Mouse (Mus musculus) embryo, embryonic 11 days (tissue): ENCODE data around the gene Rab3c.

ENCODE experiments used
- DNase-seq: peaks from one replicate; pipeline ENCODE4 v3.0.0-alpha.2; 2015

Gene Rab3c

DNA sequence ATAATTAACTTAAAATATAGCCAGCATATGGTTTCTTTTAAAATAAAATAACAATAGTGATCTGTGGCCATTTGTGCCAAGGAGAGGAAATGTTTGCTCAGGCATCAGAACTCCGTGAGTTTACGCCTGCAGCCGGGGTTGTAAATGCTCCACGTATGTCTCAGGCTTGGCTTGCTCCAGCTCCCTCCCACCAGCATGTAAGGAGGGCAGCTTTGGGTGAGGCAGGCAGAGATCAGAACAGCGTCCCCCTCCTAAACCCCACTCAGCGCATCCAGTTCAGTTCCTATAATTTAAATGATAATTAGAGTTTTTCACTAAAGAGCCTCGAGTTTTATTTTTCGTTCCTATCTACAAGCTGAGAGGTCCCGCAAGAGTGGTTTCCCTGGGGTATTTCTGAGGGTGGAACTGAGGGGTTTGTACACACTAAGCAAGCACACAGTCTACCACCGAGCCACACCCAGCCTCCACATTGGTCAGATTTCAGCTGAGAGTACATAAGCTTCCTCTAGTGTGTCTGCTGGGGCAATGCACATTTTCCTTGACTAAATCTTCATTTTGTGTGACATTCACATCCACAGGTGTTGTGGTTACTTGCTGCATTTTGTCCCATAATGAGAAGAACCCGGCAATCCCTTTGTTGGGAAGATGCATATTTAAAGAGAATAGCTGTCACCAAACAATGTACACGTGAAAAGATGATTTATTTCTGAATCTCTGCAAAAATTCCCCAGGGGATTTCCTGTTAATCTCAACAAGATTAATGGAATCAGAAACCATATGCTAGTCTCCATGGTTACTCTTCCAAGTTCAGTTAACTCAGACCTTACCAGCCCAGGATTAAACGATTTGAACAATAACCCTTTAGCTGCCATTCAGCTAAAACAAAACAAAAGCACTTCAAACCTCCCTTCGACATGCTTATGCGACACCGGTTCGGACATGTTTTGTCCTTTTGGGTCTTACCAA lies 186.8 kb downstream of the Rab3c start:
- peak; percentile 46 for DNase-seq

DNA sequence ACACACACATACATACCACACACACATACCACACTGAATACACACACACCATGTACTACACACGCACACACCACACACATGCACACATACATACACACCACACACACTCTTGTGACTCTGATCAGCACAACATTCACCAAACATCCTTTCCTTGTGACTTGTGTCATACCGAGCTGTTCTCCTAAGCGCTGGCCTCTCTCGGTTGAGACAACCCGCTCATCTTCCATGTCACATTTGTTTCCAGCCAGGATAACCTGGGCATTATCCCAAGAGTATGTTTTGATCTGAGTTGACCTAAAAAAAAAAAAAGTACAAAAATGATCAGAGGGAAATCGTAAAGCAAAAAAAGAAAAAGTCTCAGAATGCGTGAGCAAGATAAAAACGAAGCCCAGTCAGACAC lies 196.8 kb downstream of the Rab3c start:
- DNase-seq = no peak

DNA sequence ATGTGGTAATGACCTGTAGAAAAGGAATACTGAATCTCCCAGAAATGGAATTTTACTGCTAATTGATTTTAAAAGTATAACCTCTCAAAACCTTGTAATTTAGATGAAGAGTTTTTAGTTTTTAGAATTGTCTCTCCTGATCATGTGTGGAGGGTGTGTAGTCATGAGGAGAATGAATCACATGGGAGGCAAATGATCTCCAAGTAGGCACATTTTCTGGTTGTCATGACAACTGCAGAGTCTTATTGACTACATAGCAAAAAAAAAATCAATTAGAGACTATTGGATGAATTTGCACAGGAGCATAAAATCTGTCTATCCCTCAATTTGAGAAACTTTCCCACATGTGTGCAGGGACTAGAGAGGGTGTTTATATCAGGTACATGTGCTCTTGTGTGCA lies 199.6 kb downstream of the Rab3c start:
- DNase-seq = no peak

DNA sequence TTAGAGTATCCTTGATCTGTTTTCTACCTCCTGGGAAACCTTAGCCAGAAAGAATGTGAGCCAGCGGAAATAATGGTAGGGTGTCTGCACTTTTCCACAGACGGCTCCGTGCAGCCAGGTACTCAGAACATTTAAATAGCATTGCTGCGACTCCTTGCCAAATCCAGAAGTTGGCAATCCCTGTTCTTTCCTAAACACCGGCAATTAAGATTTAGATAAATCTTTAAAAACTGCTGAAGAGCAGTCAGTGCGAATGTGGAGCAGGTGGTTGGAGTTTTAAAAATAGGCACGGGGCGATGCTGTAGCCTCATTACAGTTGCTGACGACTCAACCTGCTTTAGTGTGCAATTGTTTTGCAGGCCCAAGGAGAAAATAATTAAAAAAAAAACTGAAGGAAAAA lies 205.2 kb downstream of the Rab3c start:
- no peak for DNase-seq

DNA sequence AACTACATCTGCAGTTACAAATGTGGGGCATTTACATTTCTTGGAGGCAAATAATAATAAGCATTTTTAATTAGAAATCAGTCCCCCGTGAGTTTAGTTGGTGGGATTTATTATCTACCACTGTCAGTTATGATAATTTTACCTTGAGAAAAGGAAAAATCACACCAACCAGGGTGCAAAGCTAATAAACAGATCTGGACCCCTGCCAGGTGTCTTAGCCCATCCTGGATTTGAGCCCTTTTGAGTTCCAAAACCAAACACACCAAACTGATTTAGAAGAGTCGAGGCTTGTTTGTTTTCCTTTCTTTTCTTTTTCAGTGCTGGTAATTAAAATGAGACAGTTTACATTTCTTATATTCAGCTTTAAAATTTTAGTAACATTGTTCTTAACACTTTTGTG lies 206.6 kb downstream of the Rab3c start:
- no peak for DNase-seq

DNA sequence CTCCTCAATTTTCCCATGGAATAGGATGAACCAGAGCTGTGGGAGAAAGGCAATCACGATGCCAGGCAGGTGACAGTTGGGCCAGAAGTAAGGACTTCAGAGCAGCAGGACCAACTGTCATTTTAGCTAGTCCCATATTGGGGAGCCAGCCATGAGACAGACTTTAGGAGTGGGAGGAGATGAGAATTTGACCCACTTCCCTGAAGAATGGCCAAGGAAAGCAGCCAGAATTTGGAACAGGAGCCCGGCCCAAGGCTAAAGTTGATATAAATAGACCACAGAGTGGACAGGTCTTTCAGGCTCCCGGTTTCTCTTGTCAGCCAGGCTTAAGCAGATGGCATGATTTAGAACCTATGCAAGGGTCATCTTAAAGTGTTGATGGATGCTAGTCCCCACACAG lies 213.6 kb downstream of the Rab3c start:
- DNase-seq = no peak

DNA sequence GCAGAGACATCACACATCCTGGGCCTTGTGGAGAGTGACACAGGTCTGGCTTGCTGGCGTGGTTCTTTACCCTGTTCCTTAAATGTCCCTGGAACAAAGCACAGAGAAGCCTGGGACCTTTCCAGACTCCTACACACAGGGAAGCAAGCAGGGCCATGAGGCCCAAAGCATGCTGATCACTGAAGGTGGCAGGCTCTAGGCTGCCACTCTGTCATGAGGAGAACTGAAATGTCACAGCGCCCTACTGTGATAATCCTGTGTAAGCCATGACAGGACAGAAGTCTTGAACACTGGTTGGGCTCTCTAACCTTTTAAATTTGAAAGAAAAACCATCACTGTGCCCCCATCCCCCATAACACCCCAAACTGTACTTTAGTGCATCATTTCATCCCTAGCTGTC lies 214.1 kb downstream of the Rab3c start:
- no peak for DNase-seq

DNA sequence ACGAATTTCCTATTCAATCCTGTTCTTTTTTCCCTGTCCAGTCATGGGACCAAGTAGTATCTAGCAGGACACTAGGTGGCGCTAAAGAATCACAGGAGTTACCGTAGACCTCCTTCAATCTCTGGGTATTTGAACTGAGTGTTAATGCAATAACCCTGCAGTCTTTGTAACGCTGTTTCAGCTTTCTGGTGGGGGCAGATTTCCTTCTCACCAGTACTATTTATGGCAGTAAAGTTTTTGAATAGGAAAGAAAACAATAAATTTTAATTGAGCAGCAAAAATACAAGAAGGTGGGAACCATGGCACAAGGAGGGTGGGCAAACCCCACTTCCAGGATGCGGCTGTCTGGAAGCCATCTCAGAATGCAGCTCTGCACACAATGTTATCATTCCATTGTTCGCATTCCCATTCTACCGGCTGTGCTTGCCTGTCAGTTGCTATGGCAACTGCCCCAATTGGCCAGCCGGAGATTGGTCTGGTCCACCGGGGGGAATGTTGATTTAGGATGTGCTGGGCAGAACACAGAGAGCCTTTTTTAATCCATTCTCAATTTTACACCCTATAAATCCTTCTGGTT lies 217.9 kb downstream of the Rab3c start:
- DNase-seq = peak; percentile 95

DNA sequence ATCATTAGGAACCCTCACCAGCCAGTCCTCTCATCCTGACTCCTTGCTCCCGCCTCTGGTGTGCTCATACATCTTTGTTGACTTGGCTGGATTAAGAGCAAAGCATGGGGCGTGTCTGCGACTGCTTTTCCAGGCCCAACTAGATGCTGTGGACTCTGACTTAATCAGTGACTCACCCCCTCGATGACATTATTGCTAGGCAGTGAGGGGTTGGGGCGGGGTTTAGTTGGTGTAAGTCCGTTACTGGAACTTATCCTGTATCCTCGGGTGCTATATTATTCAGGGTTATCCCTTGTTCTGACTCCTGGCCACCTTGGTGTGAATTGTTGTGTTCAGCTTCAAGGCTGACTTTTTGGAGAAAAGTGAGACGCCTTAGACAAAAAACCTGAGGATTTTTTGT lies 218.5 kb downstream of the Rab3c start:
- DNase-seq = no peak

DNA sequence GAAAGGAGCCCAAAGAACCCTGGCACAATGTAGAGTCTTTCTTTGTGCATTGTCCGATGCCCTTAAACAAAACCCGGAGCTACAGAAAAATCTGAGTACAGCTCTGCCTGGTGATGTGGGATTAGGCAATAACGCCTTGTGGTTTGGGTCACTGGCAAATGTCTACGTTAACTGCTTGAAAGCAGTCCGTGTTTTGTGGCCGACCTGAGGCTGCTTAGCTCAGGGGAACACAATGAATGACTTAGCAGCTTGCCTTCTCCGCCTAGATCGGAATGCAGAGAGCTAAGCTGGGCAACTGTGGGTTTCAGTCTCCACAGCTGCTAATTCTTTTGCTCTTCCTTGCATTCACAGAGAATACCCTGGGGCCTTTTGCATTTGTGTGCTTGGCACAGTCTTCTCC lies 226.3 kb downstream of the Rab3c start:
- no peak for DNase-seq

DNA sequence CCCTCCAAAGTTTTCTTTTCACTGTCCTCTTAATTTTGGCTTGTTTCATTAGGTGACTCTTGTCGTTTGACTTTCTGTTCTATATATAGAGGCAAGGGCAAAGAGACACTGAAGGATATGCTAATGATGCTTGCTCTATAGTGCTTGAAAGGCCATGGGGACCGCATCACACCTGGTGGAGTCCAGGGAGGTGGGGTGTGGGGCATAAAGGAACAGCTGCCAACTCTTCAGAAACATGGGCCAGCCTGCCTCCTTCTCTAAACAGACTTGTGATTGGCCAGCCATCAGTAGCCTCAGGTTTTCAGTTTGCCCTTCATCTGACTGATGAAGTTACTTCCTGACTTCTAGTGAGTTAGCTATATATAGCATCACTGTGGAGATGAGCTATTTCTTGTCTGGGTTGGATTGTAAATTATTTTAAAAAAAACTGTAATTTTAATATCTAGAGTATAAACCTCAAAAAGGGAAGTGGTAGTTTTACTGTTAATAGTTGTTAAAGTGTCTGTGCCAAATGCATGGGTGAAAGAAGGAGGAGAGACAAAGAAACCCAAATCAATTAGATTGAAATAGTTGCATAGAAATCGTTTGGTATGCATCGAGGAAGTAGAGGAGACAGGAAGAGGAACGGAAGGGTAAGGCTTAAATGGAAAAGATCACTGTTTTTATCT lies 231.9 kb downstream of the Rab3c start:
- DNase-seq = no peak

DNA sequence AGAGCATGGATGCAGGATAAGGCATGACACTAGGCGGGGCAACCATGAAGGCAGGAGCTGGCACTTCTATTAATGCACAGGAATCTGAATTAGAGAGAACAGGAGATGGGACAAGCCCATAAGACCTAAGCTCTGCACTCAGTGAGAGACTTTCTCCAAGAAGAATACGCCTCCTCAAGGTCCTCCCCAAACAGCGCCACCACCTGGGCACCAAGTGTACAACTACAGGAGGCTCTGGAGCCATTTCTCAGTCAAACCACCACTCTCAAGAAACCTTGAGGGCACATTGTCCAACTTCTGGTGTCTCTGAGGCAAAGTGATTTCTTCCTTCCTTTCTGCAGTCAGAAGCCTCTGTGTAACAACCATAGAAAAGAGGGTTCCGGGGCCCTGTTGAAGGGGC lies 236.4 kb downstream of the Rab3c start:
- DNase-seq = no peak

DNA sequence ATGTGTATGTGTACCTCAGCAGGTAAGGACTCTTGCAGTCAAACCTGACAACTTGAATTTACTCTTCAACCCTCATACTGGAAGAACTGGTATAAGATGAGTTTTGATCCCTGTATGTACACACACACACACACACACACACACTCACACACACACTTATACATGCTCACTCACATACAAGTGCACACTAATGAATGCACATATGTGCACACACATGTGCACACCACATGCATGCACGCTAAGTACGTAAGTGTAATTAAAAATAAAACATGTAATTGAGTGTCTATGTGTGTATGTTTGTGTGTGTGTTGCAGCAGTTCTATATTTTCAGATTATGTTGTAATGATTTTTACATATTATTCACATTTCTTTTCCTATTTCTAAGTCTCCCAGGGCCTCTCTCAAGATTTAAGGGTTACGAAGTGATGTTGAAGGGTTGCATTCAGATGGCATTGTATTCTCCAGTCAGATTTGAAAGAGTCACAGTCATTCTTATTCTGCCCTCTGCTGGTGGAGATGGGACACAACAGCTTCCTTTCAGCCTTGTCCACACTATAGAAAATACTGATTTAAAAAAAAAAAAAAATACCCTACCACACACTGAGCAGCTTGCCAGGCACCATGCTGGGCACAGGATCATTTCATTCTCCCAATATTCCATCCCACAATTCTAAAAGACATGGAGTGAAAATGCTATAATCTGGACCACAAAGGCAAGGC lies 240.9 kb downstream of the Rab3c start:
- DNase-seq = peak; percentile 63

DNA sequence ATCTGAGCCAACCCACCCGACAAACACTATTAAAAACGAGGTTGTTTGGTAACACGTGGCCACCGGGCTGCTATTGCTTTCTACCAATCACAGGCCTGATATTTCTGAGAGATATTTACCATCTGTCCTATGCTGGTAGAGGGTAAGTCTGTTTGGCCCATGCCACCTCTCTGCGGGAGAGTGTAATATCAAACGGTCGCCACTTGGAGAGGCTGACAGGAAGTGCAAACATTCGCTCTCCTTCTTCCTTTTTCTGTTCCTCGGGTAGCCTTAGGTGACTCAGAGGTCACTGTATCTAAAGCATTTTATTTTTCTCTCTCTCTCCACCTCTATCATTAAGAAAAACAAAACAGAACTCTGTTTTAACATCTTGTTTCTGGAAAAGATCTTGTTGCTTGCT lies 241.6 kb downstream of the Rab3c start:
- no peak for DNase-seq

DNA sequence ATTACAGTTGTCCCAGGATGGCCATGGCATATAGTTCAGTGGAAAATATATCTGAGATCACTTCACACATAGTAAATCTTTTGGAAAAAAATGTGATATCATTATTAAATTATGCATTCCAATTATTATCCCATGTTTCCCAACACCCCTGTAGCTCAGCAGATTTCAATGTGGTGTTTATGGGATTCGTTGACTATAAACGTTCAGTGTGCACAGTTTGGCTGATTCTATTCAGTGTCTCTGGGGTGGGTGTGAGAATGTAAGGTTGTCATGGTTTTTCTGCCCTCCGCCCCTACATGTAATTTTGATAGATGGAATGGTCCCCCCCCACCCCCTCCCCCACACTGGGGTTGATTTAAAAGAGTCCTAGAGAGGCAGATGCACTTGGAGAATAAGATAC lies 242.3 kb downstream of the Rab3c start:
- no peak for DNase-seq

DNA sequence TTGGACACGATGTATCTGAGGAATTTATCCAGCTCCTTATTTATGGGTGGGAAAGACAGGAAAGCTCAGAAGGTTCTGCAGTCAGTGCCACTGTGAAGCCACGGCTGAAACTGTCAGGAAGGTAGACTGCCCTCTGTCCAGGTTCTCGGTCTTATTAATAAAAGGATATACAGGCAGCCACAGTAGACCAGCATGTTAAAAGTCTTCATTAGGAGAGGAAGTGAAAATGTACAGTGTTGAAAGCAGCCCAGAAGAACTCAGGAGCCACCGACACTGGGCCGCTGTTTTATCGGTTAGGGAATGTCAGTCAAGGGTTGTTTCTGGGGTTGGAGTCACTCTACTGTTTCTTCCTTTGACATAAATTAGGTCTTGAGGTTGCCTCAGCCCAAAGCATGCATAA lies 245.9 kb downstream of the Rab3c start:
- no peak for DNase-seq

DNA sequence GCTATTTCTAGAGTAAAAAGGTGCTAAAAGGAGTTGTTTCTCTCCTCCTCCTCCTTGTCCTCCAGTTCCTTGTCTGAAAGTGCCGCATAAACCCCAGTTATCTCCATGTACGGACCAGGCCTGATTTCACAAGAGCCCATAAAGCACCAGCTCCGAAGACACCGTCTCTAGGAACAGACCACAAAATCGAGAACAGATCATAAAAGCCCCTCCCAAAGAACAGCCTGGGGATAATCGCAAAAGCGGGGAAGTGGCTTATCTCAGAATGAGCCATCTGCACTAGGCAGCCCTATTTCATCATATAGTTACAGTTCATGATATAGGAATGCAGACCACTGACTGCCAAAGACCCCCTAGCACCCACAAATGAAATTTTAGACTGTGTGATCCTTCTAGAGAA lies 246.8 kb downstream of the Rab3c start:
- DNase-seq = no peak

DNA sequence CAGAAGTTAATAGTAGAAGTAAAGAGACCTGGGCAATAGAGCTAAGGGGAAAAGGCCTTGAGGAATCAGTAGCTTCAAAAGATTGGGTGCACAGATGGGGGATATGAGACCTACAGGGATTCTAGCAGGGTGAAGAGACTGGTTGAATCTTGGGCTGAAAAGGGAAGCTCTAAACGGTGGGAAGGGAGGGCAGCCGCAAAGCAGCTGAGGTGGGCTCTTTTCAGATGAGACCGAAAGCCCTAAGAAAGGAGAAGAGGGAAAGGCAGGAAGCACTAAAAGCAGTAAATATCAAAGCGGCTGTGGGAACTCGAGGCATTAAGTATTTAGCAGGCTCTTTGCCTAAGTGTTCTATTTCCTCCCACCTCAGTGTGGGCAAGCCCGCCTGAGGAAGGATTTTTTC lies 248.9 kb downstream of the Rab3c start:
- no peak for DNase-seq

DNA sequence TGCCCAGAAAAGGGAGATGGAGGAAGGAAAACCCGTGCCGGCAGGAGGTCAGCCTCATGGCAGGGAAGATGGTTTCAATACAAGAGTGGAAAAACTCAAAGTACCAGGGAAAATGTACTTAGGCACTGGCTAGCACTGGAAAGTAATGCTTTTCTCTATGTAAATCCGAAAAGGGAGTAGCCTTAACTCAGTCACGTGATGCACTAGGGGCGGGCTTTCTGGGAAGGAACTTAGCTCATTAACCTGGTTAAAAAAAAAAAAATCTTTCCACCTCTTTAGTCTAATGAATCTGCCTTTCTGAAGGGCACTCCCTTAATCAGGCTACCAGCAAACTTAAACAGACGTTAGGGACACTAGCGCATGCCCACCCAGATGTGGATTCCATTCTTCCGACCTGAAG lies 249.7 kb downstream of the Rab3c start:
- DNase-seq = no peak

DNA sequence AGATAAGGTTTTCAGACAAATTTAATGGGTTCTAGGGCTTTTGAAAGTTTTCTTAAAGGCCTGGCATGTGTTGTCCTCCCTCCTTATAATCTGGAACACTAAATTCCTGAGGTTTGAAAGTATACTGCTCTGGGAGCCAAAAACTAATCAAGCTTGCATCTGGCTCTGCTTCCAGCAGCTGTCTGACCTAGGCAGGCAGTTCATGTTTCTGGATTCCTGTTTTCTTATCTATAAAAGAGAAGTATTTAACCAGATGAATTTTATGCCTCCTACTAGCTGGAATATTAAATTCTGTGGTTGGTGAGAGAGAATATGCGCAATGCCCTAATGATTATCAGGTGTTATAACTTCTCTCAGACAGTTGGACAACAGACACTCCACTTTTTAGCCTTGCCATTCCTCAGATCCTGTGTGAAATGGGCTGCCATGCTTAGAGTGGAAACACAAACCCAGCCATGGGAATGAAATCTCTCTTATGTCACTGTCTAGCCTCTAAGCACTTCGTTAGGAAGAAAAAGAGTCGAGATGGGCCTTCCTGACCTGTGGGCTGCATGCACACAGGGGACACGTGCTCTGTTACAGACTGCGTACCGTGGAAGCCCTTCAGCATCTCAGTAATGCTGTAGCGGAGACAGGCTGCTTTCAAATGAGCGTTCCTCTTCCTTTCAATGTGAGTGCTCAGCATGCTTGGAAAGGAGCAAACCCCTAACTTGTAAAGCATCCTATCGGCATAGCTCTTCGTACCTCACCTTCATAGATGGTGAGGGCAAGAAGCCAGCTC lies 256.2 kb downstream of the Rab3c start:
- DNase-seq = no peak

DNA sequence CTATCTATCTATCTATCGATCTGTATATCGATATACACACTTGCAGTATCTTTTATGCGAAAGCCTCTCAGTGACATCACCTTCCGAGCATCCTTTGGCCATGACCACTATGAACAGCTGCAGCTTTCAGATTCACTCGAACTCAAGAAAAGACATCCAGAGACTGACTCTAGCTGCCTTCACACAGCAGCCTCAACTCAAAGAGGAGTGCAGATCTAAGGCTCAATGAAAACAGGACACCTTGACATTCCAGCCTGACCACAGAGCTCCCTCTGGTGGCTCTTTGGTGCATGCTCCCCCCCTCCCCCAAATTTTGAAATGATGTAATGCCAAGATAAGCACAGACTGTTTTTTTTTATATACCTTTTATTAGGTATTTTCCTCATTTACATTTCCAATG lies 257.8 kb downstream of the Rab3c start:
- peak; percentile 59 for DNase-seq

DNA sequence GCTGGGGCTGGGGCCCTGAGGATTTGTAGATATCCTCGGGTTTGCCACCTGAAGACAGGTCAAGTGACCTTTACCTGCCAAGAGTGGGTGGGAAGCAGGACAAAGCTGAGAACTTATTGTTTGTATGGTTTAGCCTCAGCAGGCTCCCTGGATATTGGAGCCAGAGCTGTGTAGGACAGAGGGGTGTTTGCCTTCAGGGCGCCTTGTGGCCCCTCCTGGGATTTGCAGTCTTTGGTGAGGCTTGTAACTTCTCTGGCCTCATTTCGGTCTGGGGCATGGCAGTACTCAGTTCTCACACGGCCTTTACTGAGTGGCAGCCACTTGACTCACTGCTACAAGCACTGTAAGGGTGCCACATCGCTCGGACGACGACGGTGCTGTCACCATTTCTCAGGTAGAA lies 261.0 kb downstream of the Rab3c start:
- DNase-seq = no peak
